Mouse (Mus musculus): ENCODE data around the gene Napa.

Gene Napa

GRCm38 (mm10) chr7:16130956-16131634 is 32.8 kb downstream of the Napa start:
- DNase-seq (ENCODE audit: low read depth, low spot score), result no peak

GRCm38 (mm10) chr7:16132161-16132581 is 33.9 kb downstream of the Napa start:
- no peak for DNase-seq (ENCODE audit: low read depth, low spot score)

- DNase-seq (ENCODE audit: low read depth, low spot score), result no peak
Measured at GRCm38 (mm10) chr7:16132926-16133325, 34.7 kb downstream of the Napa start.

- DNase-seq (ENCODE audit: low read depth, low spot score), result no peak
Measured at GRCm38 (mm10) chr7:16133691-16134090, 35.4 kb downstream of the Napa start.

- no peak for DNase-seq (ENCODE audit: low read depth, low spot score)
Measured at GRCm38 (mm10) chr7:16134951-16135392, 36.7 kb downstream of the Napa start.

- DNase-seq (ENCODE audit: low read depth, low spot score), result no peak
Measured at GRCm38 (mm10) chr7:16146489-16147410, 48.5 kb downstream of the Napa start.

GRCm38 (mm10) chr7:16147643-16148042 is 49.4 kb downstream of the Napa start:
- DNase-seq (ENCODE audit: low read depth, low spot score), result no peak

- no peak for DNase-seq (ENCODE audit: low read depth, low spot score)
Measured at GRCm38 (mm10) chr7:16149241-16149640, 51.0 kb downstream of the Napa start.

GRCm38 (mm10) chr7:16150191-16151145 is 52.2 kb downstream of the Napa start:
- DNase-seq (ENCODE audit: low read depth, low spot score), result no peak

- no peak for DNase-seq (ENCODE audit: low read depth, low spot score)
Measured at GRCm38 (mm10) chr7:16153522-16153921, 55.3 kb downstream of the Napa start.

GRCm38 (mm10) chr7:16155132-16155872 is 57.0 kb downstream of the Napa start:
- DNase-seq (ENCODE audit: low read depth, low spot score), result no peak

GRCm38 (mm10) chr7:16156105-16156714 is 58.0 kb downstream of the Napa start:
- no peak for DNase-seq (ENCODE audit: low read depth, low spot score)

- no peak for DNase-seq (ENCODE audit: low read depth, low spot score)
Measured at GRCm38 (mm10) chr7:16158735-16159134, 60.5 kb downstream of the Napa start.

GRCm38 (mm10) chr7:16160702-16161101 is 62.4 kb downstream of the Napa start:
- no peak for DNase-seq (ENCODE audit: low read depth, low spot score)

GRCm38 (mm10) chr7:16161302-16161701 is 63.0 kb downstream of the Napa start:
- no peak for DNase-seq (ENCODE audit: low read depth, low spot score)

GRCm38 (mm10) chr7:16162036-16162435 is 63.8 kb downstream of the Napa start:
- DNase-seq (ENCODE audit: low read depth, low spot score), result no peak
